Mouse (Mus musculus) lung, embryonic 15.5 days (tissue): ENCODE data around the gene Il4i1. TPM values are rescaled to one million over a fixed set of nuclear protein-coding genes. Genes with fewer than 3 reads are reported as not detected.

Experiments used
- ATAC-seq: fragments of 200-750 bp; cut with Nextera tagmentation; 2 replicates; pipeline ENCODE4 v1.8.0; 2017; ENCODE audit warnings: moderate number of reproducible peaks, borderline replicate concordance; ENCODE audit not compliant: low FRiP score, low TSS enrichment; ENCODE audit errors: extremely low read depth
- H3K27ac ChIP-seq: fragments of 300-500 bp; sonication (generic); 2 replicates; pipeline ENCODE4 v1.5.1; 2015; ENCODE audit warnings: moderate library complexity, mild to moderate bottlenecking, inconsistent platforms
- H3K27me3 ChIP-seq: fragments of 300-500 bp; sonication (generic); 2 replicates; pipeline ENCODE4 v1.6.1; 2015; ENCODE audit warnings: inconsistent platforms
- H3K36me3 ChIP-seq: fragments of 300-500 bp; sonication (generic); 2 replicates; pipeline ENCODE4 v1.6.1; 2015; ENCODE audit warnings: inconsistent platforms
- H3K4me1 ChIP-seq: fragments of 300-500 bp; sonication (generic); 2 replicates; pipeline ENCODE4 v1.6.1; 2015; ENCODE audit warnings: inconsistent platforms
- H3K4me2 ChIP-seq: fragments of 300-500 bp; sonication (generic); 2 replicates; pipeline ENCODE4 v1.6.1; 2015; ENCODE audit warnings: inconsistent platforms, mild to moderate bottlenecking, moderate library complexity
- H3K4me3 ChIP-seq: fragments of 300-500 bp; sonication (generic); 2 replicates; pipeline ENCODE4 v1.5.1; 2015; ENCODE audit warnings: mild to moderate bottlenecking, inconsistent platforms
- H3K9ac ChIP-seq: fragments of 300-500 bp; sonication (generic); 2 replicates; pipeline ENCODE4 v1.6.1; 2015; ENCODE audit warnings: inconsistent platforms
- H3K9me3 ChIP-seq: fragments of 300-500 bp; sonication (generic); 2 replicates; pipeline ENCODE4 v1.6.1; 2016; ENCODE audit warnings: inconsistent platforms
- WGBS: fragments of 180-500 bp; shearing (Covaris S2); methylation state at CpG from one replicate; pipeline ENCODE4 v1.1.7; 2015; 5-methylcytosine and 5-hydroxymethylcytosine counted together
- polyA plus RNA-seq: library from polyadenylated mRNA; unstranded; fragments of >200 nt; fragmentation: Nextera tagmentation; extraction: Ambion mirVana; gene quantifications from 2 replicates; pipeline ENCODE4 v1.2.1, GENCODE M21; 2015

Il4i1 gene
- 0.63 and 1.7 TPM in 2 replicates for polyA plus RNA-seq

- Histone ChIP-seq H3K4me3 (peak within 1 kb of the TSS; percentile 79), H3K9ac (peak within 1 kb of the TSS; percentile 96), H3K27ac (peak within 1 kb of the TSS; percentile 98), H3K4me1 (peaks cover 44% of the 10 kb centered on the region), H3K36me3 (peaks cover 19% of the 10 kb centered on the region), H3K4me2 (peak within 1 kb of the TSS; percentile 60), H3K27me3 (no peaks in the 10 kb centered on the region), H3K9me3 (no peaks in the 10 kb centered on the region)
- WGBS: under 1% methylated on average over 60 of the region's 62 CpGs
- peak; percentile 95 for ATAC-seq
These were observed at the start of gene Il4i1, which contains the start of gene Nup62 for GRCm38 (mm10) chr7:44815721-44816469. Gene Il4i1, plus strand, starts transcription at chr7:44816387. Gene Nup62, plus strand, starts transcription at chr7:44816088.

GRCm38 (mm10) chr7:44768129-44768528 lies 48.1 kb upstream of the Il4i1 start:
- peaks cover 60% of the 10 kb centered on the region for H3K36me3 ChIP-seq
- WGBS: 80% methylated on average over 5 of the region's 5 CpGs
- H3K4me2 ChIP-seq: no peak overlapping the region

GRCm38 (mm10) chr7:44770046-44770578 lies 46.1 kb upstream of the Il4i1 start:
- no peak overlapping the region for H3K4me3 ChIP-seq
- no peak overlapping the region for H3K27ac ChIP-seq
- H3K9ac ChIP-seq: no peak overlapping the region
- H3K4me1 ChIP-seq: no peaks in the 10 kb centered on the region
- no peak overlapping the region for H3K4me2 ChIP-seq
- H3K9me3 ChIP-seq: no peaks in the 10 kb centered on the region
- H3K27me3 ChIP-seq: no peaks in the 10 kb centered on the region
- H3K36me3 ChIP-seq: peaks cover 45% of the 10 kb centered on the region
- 12% methylated on average over 6 of the region's 6 CpGs for WGBS
- ATAC-seq: no peak

More at GRCm38 (mm10) chr7:44768129-44768528, 48.1 kb upstream of the Il4i1 start:
- Histone ChIP-seq H3K27ac (no peak overlapping the region), H3K4me1 (no peaks in the 10 kb centered on the region), H3K9ac (no peak overlapping the region), H3K4me3 (no peak overlapping the region), H3K9me3 (no peaks in the 10 kb centered on the region), H3K27me3 (no peaks in the 10 kb centered on the region)
- peak; percentile 35; the same call in 1 of the 2 replicates for ATAC-seq

GRCm38 (mm10) chr7:44772591-44773204 lies 43.5 kb upstream of the Il4i1 start:
- Histone ChIP-seq H3K4me3 (no peak overlapping the region), H3K36me3 (peaks cover 40% of the 10 kb centered on the region), H3K27me3 (no peaks in the 10 kb centered on the region), H3K27ac (no peak overlapping the region), H3K4me1 (no peaks in the 10 kb centered on the region), H3K4me2 (no peak overlapping the region), H3K9ac (no peak overlapping the region), H3K9me3 (no peaks in the 10 kb centered on the region)
- no peak for ATAC-seq
- 84% methylated on average over 8 of the region's 8 CpGs for WGBS

GRCm38 (mm10) chr7:44776849-44777498 lies 39.2 kb upstream of the Il4i1 start:
- H3K36me3 ChIP-seq: peaks cover 10% of the 10 kb centered on the region; the same call in 1 of the 2 replicates

GRCm38 (mm10) chr7:44780101-44780500 lies 36.1 kb upstream of the Il4i1 start:
- Histone ChIP-seq H3K27ac (no peak overlapping the region), H3K9ac (no peak overlapping the region), H3K4me3 (no peak overlapping the region), H3K4me1 (no peaks in the 10 kb centered on the region), H3K4me2 (no peak overlapping the region), H3K9me3 (no peaks in the 10 kb centered on the region), H3K27me3 (no peaks in the 10 kb centered on the region), H3K36me3 (peaks cover 7% of the 10 kb centered on the region; the same call in 1 of the 2 replicates)
- ATAC-seq: no peak
- 72% methylated on average over 8 of the region's 8 CpGs for WGBS

More at GRCm38 (mm10) chr7:44776849-44777498, 39.2 kb upstream of the Il4i1 start:
- 89% methylated on average over 9 of the region's 9 CpGs for WGBS
- Histone ChIP-seq H3K4me2 (no peak overlapping the region), H3K4me1 (no peaks in the 10 kb centered on the region), H3K4me3 (no peak overlapping the region), H3K27me3 (no peaks in the 10 kb centered on the region), H3K9ac (no peak overlapping the region), H3K27ac (no peak overlapping the region), H3K9me3 (no peaks in the 10 kb centered on the region)
- no peak for ATAC-seq

- Histone ChIP-seq H3K9me3 (no peaks in the 10 kb centered on the region), H3K4me3 (no peak overlapping the region), H3K4me1 (no peaks in the 10 kb centered on the region), H3K9ac (no peak overlapping the region), H3K27me3 (no peaks in the 10 kb centered on the region), H3K27ac (no peak overlapping the region), H3K36me3 (no peaks in the 10 kb centered on the region), H3K4me2 (no peak overlapping the region)
- 52% methylated on average over 3 of the region's 3 CpGs for WGBS
- ATAC-seq: no peak; the same call in 1 of the 2 replicates
These were observed 26.7 kb upstream of the Il4i1 start for GRCm38 (mm10) chr7:44789531-44789930.

- no peaks in the 10 kb centered on the region for H3K4me1 ChIP-seq
- no peaks in the 10 kb centered on the region for H3K27me3 ChIP-seq
- H3K9me3 ChIP-seq: no peaks in the 10 kb centered on the region
- no peak overlapping the region for H3K9ac ChIP-seq
- H3K4me2 ChIP-seq: no peak overlapping the region
- no peaks in the 10 kb centered on the region for H3K36me3 ChIP-seq
- no peak for ATAC-seq
- 53% methylated on average over 4 of the region's 4 CpGs for WGBS
- no peak overlapping the region for H3K27ac ChIP-seq
- no peak overlapping the region for H3K4me3 ChIP-seq
These were observed 26.1 kb upstream of the Il4i1 start for GRCm38 (mm10) chr7:44790066-44790465.

GRCm38 (mm10) chr7:44792781-44793180 lies 23.4 kb upstream of the Il4i1 start:
- WGBS: 78% methylated on average over 6 of the region's 6 CpGs
- Histone ChIP-seq H3K4me3 (no peak overlapping the region), H3K4me1 (no peaks in the 10 kb centered on the region), H3K27ac (no peak overlapping the region), H3K9me3 (no peaks in the 10 kb centered on the region), H3K36me3 (no peaks in the 10 kb centered on the region), H3K4me2 (no peak overlapping the region), H3K27me3 (no peaks in the 10 kb centered on the region), H3K9ac (no peak overlapping the region)
- no peak for ATAC-seq

- Histone ChIP-seq H3K9ac (no peak overlapping the region), H3K4me1 (no peaks in the 10 kb centered on the region), H3K4me2 (no peak overlapping the region), H3K9me3 (no peaks in the 10 kb centered on the region), H3K27ac (no peak overlapping the region), H3K36me3 (peaks cover 15% of the 10 kb centered on the region), H3K4me3 (no peak overlapping the region), H3K27me3 (no peaks in the 10 kb centered on the region)
- 76% methylated on average over 2 of the region's 2 CpGs for WGBS
- ATAC-seq: no peak
These were observed 7.3 kb upstream of the Il4i1 start for GRCm38 (mm10) chr7:44808927-44809326.

- Histone ChIP-seq H3K4me1 (no peaks in the 10 kb centered on the region), H3K27ac (no peak overlapping the region), H3K4me2 (no peak overlapping the region), H3K9me3 (no peaks in the 10 kb centered on the region), H3K27me3 (no peaks in the 10 kb centered on the region), H3K9ac (no peak overlapping the region), H3K36me3 (peaks cover 20% of the 10 kb centered on the region), H3K4me3 (no peak overlapping the region)
- no peak for ATAC-seq
- 88% methylated on average over 3 of the region's 3 CpGs for WGBS
These were observed 6.7 kb upstream of the Il4i1 start for GRCm38 (mm10) chr7:44809466-44809865.
